In the genomic region with DNA sequence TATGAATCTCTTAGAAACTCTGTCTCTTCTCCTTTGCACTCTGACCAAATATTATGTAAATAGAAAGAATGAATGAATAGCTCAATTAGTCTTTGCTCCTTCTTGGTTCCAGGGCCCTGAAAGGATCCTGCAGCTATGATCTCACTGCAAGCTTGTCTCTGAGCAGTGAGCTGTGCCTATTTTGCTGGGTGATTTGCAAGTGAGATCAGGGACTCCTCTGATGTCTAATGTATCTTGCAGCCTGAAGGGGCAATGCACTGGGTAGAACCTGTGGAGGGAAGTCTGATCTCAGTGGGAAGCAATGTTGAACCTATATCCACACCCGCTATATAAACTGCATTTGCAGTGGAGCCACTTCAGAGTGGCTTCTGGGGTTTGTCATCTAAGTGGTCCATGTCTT, we compare ENCODE assay signal across 21 mouse cellular contexts. TPM values are rescaled to one million over a fixed set of nuclear protein-coding genes. Genes with fewer than 3 reads are reported as not detected.
DNase-seq lines count a peak whose midpoint lies in the region; ATAC-seq and TF ChIP-seq lines count a peak whose summit lies in the region.
"Had no signal": no experiment of that assay in that cellular context is flagged by ENCODE, and none has a peak within 500 bp of the region (broad histone marks: within the 10 kb centered on the region; RNA-seq: fewer than 3 reads in every experiment).

No protein-coding gene starts in this region.

- 0 out of 2 replicates have a peak, but pooled peaks cover 5% of the 10 kb centered on the region for H3K4me1 ChIP-seq in forebrain, embryonic 13.5 days
- no peaks in the 10 kb centered on the region for H3K4me1 ChIP-seq in forebrain, embryonic 10.5 days
- H3K4me1 ChIP-seq in limb, embryonic 11.5 days (ENCODE audit: control insufficient read depth, insufficient read depth, low read length): no peaks in the 10 kb centered on the region
- H3K4me1 ChIP-seq in limb, embryonic 10.5 days: no peaks in the 10 kb centered on the region
- H3K4me1 ChIP-seq: embryonic facial prominence, embryonic 10.5 days; embryonic facial prominence, embryonic 12.5 days had no signal

- H3K9ac ChIP-seq in forebrain, embryonic 13.5 days: no peak overlapping the region
- no peak overlapping the region for H3K9ac ChIP-seq in limb, embryonic 11.5 days (ENCODE audit: low read length)
- H3K9ac ChIP-seq: embryonic facial prominence, embryonic 12.5 days; forebrain, postnatal 0 days had no signal

- H3K27ac ChIP-seq in forebrain, embryonic 13.5 days: no peak overlapping the region
- no peak overlapping the region for H3K27ac ChIP-seq in forebrain, embryonic 10.5 days
- no peak overlapping the region for H3K27ac ChIP-seq in limb, embryonic 11.5 days (replicated peaks; ENCODE audit: low read depth, low read length)
- no peak overlapping the region for H3K27ac ChIP-seq in limb, embryonic 10.5 days
- H3K27ac ChIP-seq: embryonic facial prominence, embryonic 10.5 days; embryonic facial prominence, embryonic 12.5 days had no signal

- TF ChIP-seq CTCF in brain, embryonic 14.5 days (IDR thresholded peaks at IDR 0.05; ENCODE audit: borderline replicate concordance, extremely low read depth, insufficient read depth, insufficient read length): no peak

- DNase-seq in forebrain, embryonic 10.5 days (ENCODE audit: extremely low spot score, low spot score): no peak
- peak; percentile 19 for DNase-seq in limb, embryonic 11.5 days (ENCODE audit: low spot score)
- DNase-seq in limb, embryonic 10.5 days (ENCODE audit: low spot score): no peak
- peak; percentile 69 for DNase-seq in brain, embryonic 14.5 days (ENCODE audit: low read depth)
- no peak for DNase-seq in embryo, embryonic 10.5 days (ENCODE audit: low spot score)
- DNase-seq: adrenal gland, adult 8-10 months; adrenal gland, postnatal 14 days; adrenal gland, postnatal 36 days; cerebellum, adult 11 months; cerebellum, adult 18-20 months; cerebellum, adult 8-10 months; cerebellum, adult 9-11 months; cerebellum, postnatal 14 days; cerebellum, postnatal 36 days; forebrain, postnatal 0 days had no signal

- peak; percentile 36; the same call in 1 of the 2 replicates for ATAC-seq in forebrain, embryonic 13.5 days
- no peak for ATAC-seq in limb, embryonic 11.5 days (ENCODE audit: insufficient number of reproducible peaks, low FRiP score, low TSS enrichment, low read depth)
- ATAC-seq: activated CD4-positive, CD25-positive, alpha-beta regulatory T cell, adult 4 months; forebrain, postnatal 0 days; Patski had no signal

- no peak overlapping the region for H3K4me3 ChIP-seq in forebrain, embryonic 13.5 days
- no peak overlapping the region for H3K4me3 ChIP-seq in forebrain, embryonic 10.5 days
- H3K4me3 ChIP-seq in limb, embryonic 11.5 days (ENCODE audit: low read depth, low read length): no peak overlapping the region
- H3K4me3 ChIP-seq in limb, embryonic 10.5 days: no peak overlapping the region
- H3K4me3 ChIP-seq: embryonic facial prominence, embryonic 10.5 days; embryonic facial prominence, embryonic 12.5 days had no signal

- no peak overlapping the region for H3K4me2 ChIP-seq in forebrain, embryonic 13.5 days
- no peak overlapping the region for H3K4me2 ChIP-seq in limb, embryonic 11.5 days (ENCODE audit: low read depth, severe bottlenecking)
- H3K4me2 ChIP-seq: embryonic facial prominence, embryonic 12.5 days had no signal

- H3K36me3 ChIP-seq in forebrain, embryonic 13.5 days (ENCODE audit: poor library complexity, severe bottlenecking): no peaks in the 10 kb centered on the region
- H3K36me3 ChIP-seq in forebrain, embryonic 10.5 days (replicated peaks): no peaks in the 10 kb centered on the region
- no peaks in the 10 kb centered on the region for H3K36me3 ChIP-seq in limb, embryonic 11.5 days (ENCODE audit: control insufficient read depth, insufficient read depth, low read length)
- no peaks in the 10 kb centered on the region for H3K36me3 ChIP-seq in limb, embryonic 10.5 days
- H3K36me3 ChIP-seq: embryonic facial prominence, embryonic 10.5 days; embryonic facial prominence, embryonic 12.5 days; G1E had no signal

- H3K27me3 ChIP-seq in forebrain, embryonic 13.5 days: no peaks in the 10 kb centered on the region
- no peaks in the 10 kb centered on the region for H3K27me3 ChIP-seq in forebrain, embryonic 10.5 days (ENCODE audit: poor library complexity, severe bottlenecking)
- no peaks in the 10 kb centered on the region for H3K27me3 ChIP-seq in limb, embryonic 11.5 days (ENCODE audit: control insufficient read depth, insufficient read depth, low read length)
- H3K27me3 ChIP-seq in limb, embryonic 10.5 days (ENCODE audit: low read depth, poor library complexity, severe bottlenecking): no peaks in the 10 kb centered on the region
- H3K27me3 ChIP-seq: embryonic facial prominence, embryonic 12.5 days; Patski had no signal

- no peaks in the 10 kb centered on the region for H3K9me3 ChIP-seq in forebrain, embryonic 13.5 days (replicated peaks)
- no peaks in the 10 kb centered on the region for H3K9me3 ChIP-seq in forebrain, embryonic 10.5 days
- no peaks in the 10 kb centered on the region for H3K9me3 ChIP-seq in limb, embryonic 11.5 days (ENCODE audit: control insufficient read depth, low read length)
- H3K9me3 ChIP-seq in limb, embryonic 10.5 days (replicated peaks): no peaks in the 10 kb centered on the region
- H3K9me3 ChIP-seq: embryonic facial prominence, embryonic 10.5 days; embryonic facial prominence, embryonic 12.5 days; G1E had no signal

- TF ChIP-seq POLR2A in brain, embryonic 14.5 days (IDR thresholded peaks at IDR 0.05; ENCODE audit: borderline replicate concordance, extremely low read depth, insufficient read depth, insufficient read length, poor library complexity, severe bottlenecking): no peak

- WGBS in forebrain, embryonic 13.5 days: 71% methylated on average over 1 of the region's 1 CpGs
- 82% methylated on average over 1 of the region's 1 CpGs for WGBS in forebrain, embryonic 10.5 days
- 90% methylated on average over 1 of the region's 1 CpGs for WGBS in limb, embryonic 11.5 days
- WGBS in limb, embryonic 10.5 days: 89% methylated on average over 1 of the region's 1 CpGs

RNA-seq across cellular contexts. Expression of a gene that starts 53.4 kb away (rescaled TPM):
- 5.3 and 6.6 TPM in 2 replicates for polyA plus RNA-seq in forebrain, embryonic 13.5 days (2015; fragmentation: Nextera tagmentation; extraction: Ambion mirVana)
- polyA plus RNA-seq in forebrain, embryonic 10.5 days (2016; fragmentation: Nextera tagmentation; extraction: Ambion mirVana): 6.1 and 6.8 TPM in 2 replicates
- 8.4 and 9.8 TPM in 2 replicates for polyA plus RNA-seq in limb, embryonic 11.5 days (2014; fragmentation: Nextera tagmentation; extraction: Ambion mirVana)
- 8.1 and 8.5 TPM in 2 replicates for polyA plus RNA-seq in limb, embryonic 10.5 days (2016; fragmentation: Nextera tagmentation; extraction: Ambion mirVana)
- polyA plus RNA-seq in brain, embryonic 14.5 days (2012; rRNA removed): 5.0 and 5.2 TPM in 2 replicates
- polyA plus RNA-seq: G1E had no signal

Comparison
In these comparisons a context has a peak if more than half of its experiments do, and no peak if none do; other contexts are left out.
1. DNase-seq: peak in limb, embryonic 11.5 days (single experiment) and brain, embryonic 14.5 days (single experiment); none in forebrain, embryonic 10.5 days (single experiment), limb, embryonic 10.5 days (single experiment) and embryo, embryonic 10.5 days (single experiment).